Mouse (Mus musculus): ENCODE results near the gene Cers6. TPM values are rescaled to one million over a fixed set of nuclear protein-coding genes. Genes with fewer than 3 reads are reported as not detected.

The Cers6 gene
- polyA plus RNA-seq, 1 experiment from 2014 or later, result 36.8 TPM

DNA sequence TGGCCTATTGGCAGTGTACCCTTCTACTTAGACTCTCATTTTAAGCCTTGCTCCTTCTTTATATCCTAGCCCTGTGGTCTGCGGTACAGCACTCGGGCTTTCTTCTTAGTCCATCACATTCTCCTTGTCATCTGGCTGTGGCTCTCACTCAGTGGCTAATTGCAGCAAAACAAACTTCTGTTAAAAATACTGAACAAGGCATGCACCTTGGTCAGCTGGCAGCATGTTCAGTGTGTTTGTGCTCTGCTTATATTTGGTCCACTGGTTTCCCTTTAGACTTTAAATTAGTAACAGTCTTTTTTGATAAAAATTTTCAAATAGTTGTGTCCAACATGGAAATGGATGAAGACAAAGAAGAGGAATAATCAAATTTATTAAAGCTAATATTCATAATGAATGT is 94.3 kb downstream of the Cers6 start:
- Histone ChIP-seq H3K4me1 (peaks cover 5% of the 10 kb centered on the region; the same call in 1 of the 2 replicates), H3K36me3 (0 out of 2 replicates have a peak, but pooled peaks cover 4% of the 10 kb centered on the region), H3K9ac (no peak overlapping the region), H3K4me2 (no peak overlapping the region), H3K27me3 (no peaks in the 10 kb centered on the region), H3K9me3 (replicated peaks) (no peaks in the 10 kb centered on the region), H3K4me3 (replicated peaks) (no peak overlapping the region), H3K27ac (no peak overlapping the region)
- WGBS, result 99% methylated on average over 2 of the region's 2 CpGs
- ATAC-seq (replicated peaks; ENCODE audit: low FRiP score), result no peak

DNA sequence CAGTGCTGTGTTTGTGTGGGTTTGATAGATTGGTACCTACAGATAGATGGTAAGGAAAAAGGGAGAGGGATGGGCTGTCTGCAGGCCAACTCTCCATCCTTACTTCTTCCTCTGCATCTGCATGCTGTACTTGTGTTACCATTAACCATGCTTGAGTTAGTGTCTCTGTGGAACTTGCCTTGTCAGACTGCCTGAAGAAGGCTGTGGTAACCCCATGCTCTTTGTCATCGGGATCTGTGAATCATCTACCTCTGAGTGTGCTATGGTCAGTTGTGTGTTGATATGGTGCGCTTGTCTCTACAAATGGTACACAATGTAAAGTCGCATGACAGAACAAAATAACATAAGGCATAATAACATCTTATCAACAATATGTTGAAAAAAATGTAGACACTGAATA is 94.9 kb downstream of the Cers6 start:
- Histone ChIP-seq H3K4me3 (replicated peaks) (no peak overlapping the region), H3K27ac (no peak overlapping the region), H3K27me3 (no peaks in the 10 kb centered on the region), H3K4me1 (peaks cover 5% of the 10 kb centered on the region; the same call in 1 of the 2 replicates), H3K4me2 (no peak overlapping the region), H3K9me3 (replicated peaks) (no peaks in the 10 kb centered on the region), H3K9ac (no peak overlapping the region), H3K36me3 (0 out of 2 replicates have a peak, but pooled peaks cover 4% of the 10 kb centered on the region)
- no peak for ATAC-seq (replicated peaks; ENCODE audit: low FRiP score)
- 94% methylated on average over 3 of the region's 3 CpGs for WGBS

- Histone ChIP-seq H3K4me3 (replicated peaks) (no peak overlapping the region), H3K4me2 (no peak overlapping the region), H3K9ac (no peak overlapping the region), H3K36me3 (no peaks in the 10 kb centered on the region), H3K27me3 (no peaks in the 10 kb centered on the region), H3K9me3 (replicated peaks) (no peaks in the 10 kb centered on the region), H3K27ac (no peak overlapping the region), H3K4me1 (peaks cover 5% of the 10 kb centered on the region; the same call in 1 of the 2 replicates)
- WGBS, result 84% methylated on average over 7 of the region's 7 CpGs
- no peak for ATAC-seq (replicated peaks; ENCODE audit: low FRiP score)
These were observed 96.6 kb downstream of the Cers6 start for GRCm38 (mm10) chr2:68957831-68958230.

DNA sequence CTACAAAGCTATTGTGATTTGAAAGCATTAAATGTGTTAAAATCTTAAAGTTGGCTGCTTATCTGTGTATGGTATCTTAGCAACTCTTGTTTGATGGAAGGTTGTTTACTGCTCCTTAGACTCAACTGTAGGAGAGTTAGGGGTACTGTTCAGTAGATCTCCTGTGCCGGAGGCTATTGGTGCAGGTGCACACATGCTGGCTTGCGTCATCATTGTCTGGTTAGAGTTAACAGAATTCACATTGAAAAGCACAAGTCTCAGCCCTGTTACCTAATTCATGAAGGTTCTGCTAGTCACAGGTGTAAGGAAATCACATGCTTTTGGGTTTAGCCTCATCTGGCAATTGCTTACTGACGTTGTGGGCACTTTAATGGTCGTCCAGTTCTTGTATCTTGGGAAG is 98.3 kb downstream of the Cers6 start:
- peaks cover 7% of the 10 kb centered on the region; the same call in 1 of the 2 replicates for H3K4me1 ChIP-seq
- H3K9me3 ChIP-seq (replicated peaks), result no peaks in the 10 kb centered on the region
- no peak for ATAC-seq (replicated peaks; ENCODE audit: low FRiP score)
- no peak overlapping the region for H3K27ac ChIP-seq
- H3K36me3 ChIP-seq, result no peaks in the 10 kb centered on the region
- no peak overlapping the region for H3K9ac ChIP-seq
- H3K27me3 ChIP-seq, result no peaks in the 10 kb centered on the region
- H3K4me3 ChIP-seq (replicated peaks), result no peak overlapping the region
- 92% methylated on average over 4 of the region's 4 CpGs for WGBS
- H3K4me2 ChIP-seq, result no peak overlapping the region

- H3K36me3 ChIP-seq, result no peaks in the 10 kb centered on the region
- no peak for ATAC-seq (replicated peaks; ENCODE audit: low FRiP score)
- H3K27me3 ChIP-seq, result no peaks in the 10 kb centered on the region
- H3K4me2 ChIP-seq, result no peak overlapping the region
- no peaks in the 10 kb centered on the region for H3K9me3 ChIP-seq (replicated peaks)
- H3K27ac ChIP-seq, result no peak overlapping the region
- WGBS, result 85% methylated on average over 5 of the region's 5 CpGs
- peaks cover 7% of the 10 kb centered on the region; the same call in 1 of the 2 replicates for H3K4me1 ChIP-seq
- H3K9ac ChIP-seq, result no peak overlapping the region
- no peak overlapping the region for H3K4me3 ChIP-seq (replicated peaks)
These were observed 98.8 kb downstream of the Cers6 start for GRCm38 (mm10) chr2:68960060-68960459.

DNA sequence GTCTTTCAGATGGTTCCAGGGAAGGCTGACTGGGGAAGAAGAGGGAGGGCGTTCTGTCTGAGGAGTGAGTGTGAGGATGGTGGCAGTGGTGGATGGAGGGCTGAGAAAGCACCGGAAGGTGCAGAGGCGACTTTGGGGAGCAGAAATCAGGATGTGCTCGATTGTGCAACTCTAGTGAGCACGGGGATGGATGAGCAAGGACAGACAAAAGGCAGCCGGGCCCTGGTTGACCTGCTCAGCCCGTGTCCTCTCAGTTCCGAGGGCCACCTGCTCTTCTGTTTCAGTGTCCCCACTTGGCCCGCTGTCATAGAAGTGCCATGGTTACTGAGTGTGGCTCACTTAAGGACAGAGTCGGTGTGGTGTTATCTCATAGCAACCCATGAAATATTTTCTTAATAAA is 99.4 kb downstream of the Cers6 start:
- H3K9ac ChIP-seq, result no peak overlapping the region
- H3K4me1 ChIP-seq, result peaks cover 7% of the 10 kb centered on the region; the same call in 1 of the 2 replicates
- H3K4me3 ChIP-seq (replicated peaks), result no peak overlapping the region
- H3K4me2 ChIP-seq, result no peak overlapping the region
- no peak for ATAC-seq (replicated peaks; ENCODE audit: low FRiP score)
- no peaks in the 10 kb centered on the region for H3K27me3 ChIP-seq
- WGBS, result 97% methylated on average over 10 of the region's 10 CpGs
- no peak overlapping the region for H3K27ac ChIP-seq
- no peaks in the 10 kb centered on the region for H3K36me3 ChIP-seq
- no peaks in the 10 kb centered on the region for H3K9me3 ChIP-seq (replicated peaks)

- Histone ChIP-seq H3K27ac (no peak overlapping the region), H3K4me1 (0 out of 2 replicates have a peak, but pooled peaks cover 2% of the 10 kb centered on the region), H3K36me3 (peaks cover 9% of the 10 kb centered on the region), H3K4me3 (replicated peaks) (no peak overlapping the region), H3K9ac (no peak overlapping the region), H3K4me2 (no peak overlapping the region), H3K27me3 (no peaks in the 10 kb centered on the region), H3K9me3 (replicated peaks) (peaks cover 6% of the 10 kb centered on the region)
- no peak for ATAC-seq (replicated peaks; ENCODE audit: low FRiP score)
- 100% methylated on average over 1 of the region's 1 CpGs for WGBS
These were observed 105.1 kb downstream of the Cers6 start for GRCm38 (mm10) chr2:68966360-68966759.

GRCm38 (mm10) chr2:68968028-68968427 is 106.8 kb downstream of the Cers6 start:
- Histone ChIP-seq H3K4me1 (0 out of 2 replicates have a peak, but pooled peaks cover 2% of the 10 kb centered on the region), H3K27ac (no peak overlapping the region), H3K9ac (no peak overlapping the region), H3K4me2 (no peak overlapping the region), H3K27me3 (no peaks in the 10 kb centered on the region), H3K4me3 (replicated peaks) (no peak overlapping the region), H3K9me3 (replicated peaks) (peaks cover 6% of the 10 kb centered on the region), H3K36me3 (peaks cover 9% of the 10 kb centered on the region)
- WGBS, result 89% methylated on average over 8 of the region's 8 CpGs
- no peak for ATAC-seq (replicated peaks; ENCODE audit: low FRiP score)

DNA sequence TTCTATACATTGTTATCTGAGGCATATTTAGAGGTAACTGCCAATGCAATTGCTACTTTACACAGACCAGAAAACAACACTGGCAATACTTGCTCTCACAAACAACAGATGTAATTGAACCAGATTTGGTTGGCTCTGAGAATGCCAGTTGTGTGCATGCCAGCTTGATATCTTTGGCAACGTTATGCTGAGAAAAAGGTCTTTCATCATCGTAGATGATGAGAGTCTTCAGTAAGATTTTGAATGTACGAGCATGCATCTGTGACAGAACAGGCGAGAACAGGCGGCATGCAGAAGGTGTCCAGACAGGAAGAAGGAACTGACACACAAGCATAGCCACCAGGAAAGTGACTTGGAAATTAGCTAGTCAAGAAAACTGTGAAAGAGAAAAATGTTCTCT is 110.6 kb downstream of the Cers6 start:
- WGBS, result 94% methylated on average over 5 of the region's 5 CpGs
- peaks cover 6% of the 10 kb centered on the region for H3K9me3 ChIP-seq (replicated peaks)
- no peak overlapping the region for H3K27ac ChIP-seq
- no peaks in the 10 kb centered on the region for H3K27me3 ChIP-seq
- H3K4me2 ChIP-seq, result no peak overlapping the region
- no peak overlapping the region for H3K9ac ChIP-seq
- ATAC-seq (replicated peaks; ENCODE audit: low FRiP score), result no peak
- no peaks in the 10 kb centered on the region for H3K4me1 ChIP-seq
- H3K4me3 ChIP-seq (replicated peaks), result no peak overlapping the region
- H3K36me3 ChIP-seq, result peaks cover 9% of the 10 kb centered on the region

GRCm38 (mm10) chr2:68973753-68974152 is 112.5 kb downstream of the Cers6 start:
- Histone ChIP-seq H3K4me2 (no peak overlapping the region), H3K27me3 (no peaks in the 10 kb centered on the region), H3K4me3 (replicated peaks) (no peak overlapping the region), H3K9ac (no peak overlapping the region), H3K4me1 (peaks cover 10% of the 10 kb centered on the region), H3K27ac (no peak overlapping the region), H3K9me3 (replicated peaks) (peaks cover 6% of the 10 kb centered on the region), H3K36me3 (peaks cover 9% of the 10 kb centered on the region)
- WGBS, result 73% methylated on average over 2 of the region's 2 CpGs
- ATAC-seq (replicated peaks; ENCODE audit: low FRiP score), result no peak

DNA sequence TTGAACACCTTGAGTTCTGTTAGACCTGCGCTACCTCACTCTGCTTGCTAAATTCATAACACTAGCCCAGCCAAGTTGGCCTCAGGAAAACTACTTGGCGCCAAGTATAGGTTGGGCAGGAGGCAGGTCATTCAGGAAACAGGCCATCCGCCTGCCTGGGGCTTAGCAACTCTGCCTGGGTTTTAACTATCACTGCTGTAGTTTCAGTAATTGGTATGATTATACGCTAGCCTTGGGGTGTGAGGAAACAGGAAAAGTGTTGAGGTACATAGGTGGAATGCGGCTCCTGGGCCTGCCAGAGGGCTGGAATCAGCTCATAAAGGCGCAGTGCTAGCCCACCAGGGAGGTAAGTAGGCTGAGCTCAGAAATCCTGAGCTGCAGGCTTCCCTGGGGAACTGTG is 114.0 kb downstream of the Cers6 start:
- H3K4me1 ChIP-seq, result peaks cover 13% of the 10 kb centered on the region
- ATAC-seq (replicated peaks; ENCODE audit: low FRiP score), result no peak
- H3K4me2 ChIP-seq, result no peak overlapping the region
- H3K9ac ChIP-seq, result no peak overlapping the region
- no peak overlapping the region for H3K27ac ChIP-seq
- H3K27me3 ChIP-seq, result no peaks in the 10 kb centered on the region
- no peak overlapping the region for H3K4me3 ChIP-seq (replicated peaks)
- H3K36me3 ChIP-seq, result peaks cover 3% of the 10 kb centered on the region
- no peaks in the 10 kb centered on the region for H3K9me3 ChIP-seq (replicated peaks)
- WGBS, result 82% methylated on average over 6 of the region's 6 CpGs

DNA sequence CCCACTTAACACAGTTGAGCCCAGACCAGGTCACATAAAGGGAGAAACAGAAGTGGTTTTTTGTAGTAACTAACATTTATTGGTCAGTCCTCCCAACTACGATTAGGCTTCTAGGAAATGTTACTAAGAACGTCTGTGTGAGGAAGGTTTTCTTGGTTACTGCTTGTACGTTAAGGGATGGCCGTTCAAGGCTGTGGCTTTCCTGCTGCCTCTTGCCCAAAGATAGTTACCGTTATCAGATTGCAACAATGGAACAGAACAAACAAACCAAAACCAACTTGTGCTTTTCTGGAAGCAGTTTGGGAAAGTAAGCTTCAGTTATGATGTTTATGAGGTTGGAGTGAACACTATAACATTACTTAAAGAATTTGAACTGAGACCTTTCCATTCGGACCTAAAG is 114.5 kb downstream of the Cers6 start:
- no peak for ATAC-seq (replicated peaks; ENCODE audit: low FRiP score)
- no peak overlapping the region for H3K9ac ChIP-seq
- no peaks in the 10 kb centered on the region; the same call in 1 of the 2 replicates for H3K36me3 ChIP-seq
- no peaks in the 10 kb centered on the region for H3K9me3 ChIP-seq (replicated peaks)
- H3K27me3 ChIP-seq, result no peaks in the 10 kb centered on the region
- 80% methylated on average over 6 of the region's 6 CpGs for WGBS
- no peak overlapping the region for H3K4me2 ChIP-seq
- no peak overlapping the region for H3K4me3 ChIP-seq (replicated peaks)
- peaks cover 13% of the 10 kb centered on the region for H3K4me1 ChIP-seq
- H3K27ac ChIP-seq, result no peak overlapping the region

DNA sequence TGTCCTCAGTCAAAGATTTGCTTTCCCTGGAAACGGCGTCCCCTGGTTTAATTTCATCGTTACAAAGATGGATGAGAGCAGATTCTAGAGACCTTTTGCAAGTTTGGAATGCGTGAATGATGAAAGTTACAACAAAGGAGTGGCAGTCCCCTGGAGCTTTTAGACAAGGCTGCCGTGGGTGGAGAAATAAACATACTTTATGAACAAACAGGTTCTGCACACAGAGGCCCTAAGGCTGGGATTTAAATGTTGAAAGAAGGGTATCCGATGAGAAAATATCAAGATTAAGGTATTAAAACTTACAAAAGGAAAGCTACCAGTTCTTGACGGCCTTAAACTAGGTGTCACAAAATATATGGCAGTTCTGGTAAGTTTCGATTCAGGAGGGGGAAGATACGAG is 117.0 kb downstream of the Cers6 start:
- H3K4me1 ChIP-seq, result peaks cover 26% of the 10 kb centered on the region
- H3K27me3 ChIP-seq, result no peaks in the 10 kb centered on the region
- no peak for ATAC-seq (replicated peaks; ENCODE audit: low FRiP score)
- peak overlapping the region; percentile 20; the same call in 1 of the 2 replicates for H3K4me2 ChIP-seq
- peak overlapping the region; percentile 38; the same call in 1 of the 2 replicates for H3K27ac ChIP-seq
- H3K9ac ChIP-seq, result no peak overlapping the region
- H3K4me3 ChIP-seq (replicated peaks), result no peak overlapping the region
- 34% methylated on average over 9 of the region's 9 CpGs for WGBS
- no peaks in the 10 kb centered on the region for H3K36me3 ChIP-seq
- H3K9me3 ChIP-seq (replicated peaks), result no peaks in the 10 kb centered on the region

Measured in kidney, embryonic 15.5 days (tissue).